Mouse (Mus musculus): Measurements from ENCODE around the gene Dner. TPM values are rescaled to one million over a fixed set of nuclear protein-coding genes. Genes with fewer than 3 reads are reported as not detected.

Dner gene
- polyA plus RNA-seq, 1 experiment from 2014 or later = 287 TPM

DNA sequence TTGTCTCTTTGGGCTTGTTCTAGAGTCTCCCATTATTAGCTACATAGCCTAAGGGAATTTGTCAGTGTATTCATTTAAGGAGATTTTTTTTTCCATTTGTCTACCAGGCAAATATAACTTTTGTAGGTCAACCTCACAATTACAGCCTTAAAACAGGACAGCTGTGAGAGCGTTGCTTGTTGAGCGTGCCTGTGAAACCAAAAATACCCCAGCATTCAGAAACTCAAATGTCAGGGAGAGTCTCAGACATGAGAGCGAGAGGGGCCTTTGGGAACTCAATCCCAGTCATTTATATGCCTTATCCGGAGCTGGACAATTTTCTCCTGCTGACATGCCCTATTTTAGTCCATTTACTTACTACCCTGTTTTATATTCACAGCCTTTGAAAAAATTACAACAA is 134.6 kb downstream of the Dner start:
- H3K9me3 ChIP-seq = no peaks in the 10 kb centered on the region
- H3K27me3 ChIP-seq = no peaks in the 10 kb centered on the region
- H3K27ac ChIP-seq = no peak overlapping the region
- no peak for ATAC-seq (ENCODE audit: low FRiP score)
- H3K4me2 ChIP-seq = no peak overlapping the region
- peaks cover 26% of the 10 kb centered on the region for H3K4me1 ChIP-seq (replicated peaks)
- 78% methylated on average over 4 of the region's 4 CpGs for WGBS
- peaks cover 2% of the 10 kb centered on the region; the same call in 1 of the 2 replicates for H3K36me3 ChIP-seq
- H3K4me3 ChIP-seq = no peak overlapping the region
- H3K9ac ChIP-seq = no peak overlapping the region

DNA sequence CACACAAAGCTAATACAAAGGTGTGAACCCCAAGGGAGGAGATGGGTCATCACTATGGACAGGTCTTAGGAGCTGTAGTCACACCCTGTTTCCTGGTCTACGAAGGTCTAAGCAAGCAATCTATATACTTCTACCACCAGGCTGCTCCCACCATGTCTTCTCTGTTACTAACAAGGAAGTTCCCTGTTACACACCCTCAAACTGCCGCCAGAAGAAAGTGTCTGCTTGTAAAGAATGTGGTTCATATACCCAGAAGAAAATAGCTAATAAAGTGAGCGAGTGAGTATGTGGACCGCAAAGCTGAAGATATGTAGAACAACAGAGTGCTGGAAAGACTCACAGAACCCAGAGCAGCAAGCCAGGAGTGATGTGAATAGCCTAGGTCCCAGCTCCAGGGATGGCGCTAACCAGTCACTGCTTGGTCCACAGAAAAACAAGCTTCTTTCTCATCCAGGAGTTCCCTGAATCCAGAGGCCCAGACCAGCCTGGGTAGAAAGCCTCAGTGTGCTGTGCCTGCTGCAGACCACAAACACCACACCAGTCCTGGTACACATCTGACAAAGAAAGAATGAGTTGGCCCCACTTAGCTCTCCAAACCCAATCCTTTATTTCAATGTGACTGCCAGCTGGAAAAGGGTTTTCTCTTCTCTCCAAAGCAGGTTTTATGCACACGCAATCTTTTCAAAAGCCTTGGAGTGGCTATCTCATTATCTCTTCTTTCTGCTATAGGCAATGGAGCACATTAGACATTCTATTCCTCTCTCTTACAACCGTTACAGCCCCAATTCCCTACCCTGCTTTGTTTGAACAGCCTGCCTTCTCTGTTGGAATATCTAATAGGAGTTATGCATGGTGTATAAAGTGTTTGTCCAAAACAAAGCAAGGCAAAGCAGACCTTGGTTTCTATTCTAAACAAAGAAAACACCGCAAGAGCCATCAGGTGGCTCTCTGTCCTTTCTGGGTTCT is 139.2 kb downstream of the Dner start:
- Histone ChIP-seq H3K9me3 (no peaks in the 10 kb centered on the region), H3K27me3 (no peaks in the 10 kb centered on the region), H3K4me1 (replicated peaks) (peaks cover 24% of the 10 kb centered on the region), H3K4me3 (no peak overlapping the region), H3K36me3 (0 out of 2 replicates have a peak, but pooled peaks cover 2% of the 10 kb centered on the region), H3K27ac (peak overlapping the region; percentile 70), H3K4me2 (no peak overlapping the region), H3K9ac (no peak overlapping the region)
- no peak for ATAC-seq (ENCODE audit: low FRiP score)
- WGBS = 69% methylated on average over 8 of the region's 8 CpGs

DNA sequence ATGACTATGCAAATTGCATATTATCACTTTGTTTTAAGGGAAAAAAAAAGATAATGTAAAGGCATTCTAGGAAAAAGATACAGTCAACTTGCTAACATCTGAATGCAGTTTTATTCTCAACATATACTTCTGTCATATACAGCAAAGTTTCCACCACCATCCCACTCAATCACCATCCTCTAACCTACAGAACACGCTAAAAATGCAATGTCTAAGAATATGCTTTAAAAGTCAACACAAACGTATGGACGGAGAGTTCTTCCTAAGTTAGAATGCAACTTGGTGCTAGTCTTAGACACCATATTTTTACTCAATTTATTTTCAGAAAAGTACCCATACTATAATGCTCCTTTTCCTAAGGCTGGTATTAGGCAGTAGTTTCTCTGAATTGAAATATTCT is 144.0 kb downstream of the Dner start:
- no peaks in the 10 kb centered on the region for H3K9me3 ChIP-seq
- 95% methylated on average over 3 of the region's 3 CpGs for WGBS
- no peak overlapping the region for H3K4me2 ChIP-seq
- 0 out of 2 replicates have a peak, but pooled peaks cover 2% of the 10 kb centered on the region for H3K36me3 ChIP-seq
- H3K4me1 ChIP-seq (replicated peaks) = 0 out of 2 replicates have a peak, but pooled peaks cover 5% of the 10 kb centered on the region
- no peak for ATAC-seq (ENCODE audit: low FRiP score)
- no peaks in the 10 kb centered on the region for H3K27me3 ChIP-seq
- no peak overlapping the region for H3K4me3 ChIP-seq
- no peak overlapping the region for H3K27ac ChIP-seq
- no peak overlapping the region for H3K9ac ChIP-seq

DNA sequence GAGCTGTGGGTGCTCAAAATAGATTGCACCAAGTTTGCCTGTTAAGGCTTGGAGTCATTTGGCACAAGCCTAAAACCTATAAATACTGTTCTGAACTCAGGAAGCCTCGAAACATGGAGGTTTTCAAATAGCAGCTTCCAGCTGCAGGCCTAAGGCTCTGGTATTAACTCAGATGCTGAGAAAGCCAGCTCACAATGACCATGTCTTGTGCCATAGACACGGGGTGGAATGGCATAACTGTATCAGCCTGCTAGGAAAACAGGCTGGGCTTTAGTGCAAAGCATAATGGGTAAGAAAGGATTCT is 146.0 kb downstream of the Dner start:
- no peak for ATAC-seq (ENCODE audit: low FRiP score)
- Histone ChIP-seq H3K4me3 (no peak overlapping the region), H3K4me1 (replicated peaks) (0 out of 2 replicates have a peak, but pooled peaks cover 3% of the 10 kb centered on the region), H3K9ac (no peak overlapping the region), H3K36me3 (0 out of 2 replicates have a peak, but pooled peaks cover 1% of the 10 kb centered on the region), H3K27me3 (no peaks in the 10 kb centered on the region), H3K9me3 (no peaks in the 10 kb centered on the region), H3K27ac (peak overlapping the region; percentile 67), H3K4me2 (no peak overlapping the region)
- WGBS = 67% methylated on average over 2 of the region's 2 CpGs

DNA sequence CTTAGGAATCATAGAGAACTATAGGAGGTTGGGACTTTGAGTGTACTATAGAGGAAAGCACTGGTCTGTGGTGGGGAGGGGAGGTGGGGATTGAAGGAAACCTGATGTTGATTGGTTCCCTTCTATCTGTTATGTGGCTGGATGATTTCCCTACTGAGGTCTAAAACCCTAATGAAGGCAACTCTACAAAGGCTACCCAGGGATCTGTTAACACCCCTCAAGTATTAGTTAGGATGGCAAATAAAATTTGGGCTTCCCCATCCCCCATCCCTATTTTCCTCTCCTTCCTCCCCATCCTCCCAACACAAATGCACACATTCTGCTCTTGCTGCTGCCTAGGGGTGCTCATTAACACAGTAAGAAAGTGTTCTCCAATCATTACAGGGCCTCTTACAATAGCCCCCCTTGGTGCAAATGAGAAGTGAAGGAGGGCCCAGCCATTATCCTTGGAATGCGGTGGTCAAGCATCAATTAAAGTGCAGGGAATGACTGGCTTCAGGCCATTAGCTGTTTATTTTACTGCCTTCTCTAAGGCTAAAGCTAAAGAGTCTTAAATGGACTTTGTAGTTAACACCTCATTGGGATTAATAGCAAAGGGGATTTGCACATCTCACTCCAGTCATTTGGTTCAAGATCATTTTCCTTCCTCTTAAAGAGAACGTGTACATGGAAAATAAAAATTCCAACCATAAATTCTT is 146.5 kb downstream of the Dner start:
- Histone ChIP-seq H3K9me3 (no peaks in the 10 kb centered on the region), H3K27ac (peak overlapping the region; percentile 67; the same call in 1 of the 2 replicates), H3K4me3 (no peak overlapping the region), H3K4me1 (replicated peaks) (0 out of 2 replicates have a peak, but pooled peaks cover 3% of the 10 kb centered on the region), H3K36me3 (no peaks in the 10 kb centered on the region), H3K27me3 (no peaks in the 10 kb centered on the region), H3K9ac (no peak overlapping the region), H3K4me2 (no peak overlapping the region)
- peak; percentile 85 for ATAC-seq (ENCODE audit: low FRiP score)
- 21% methylated on average over 2 of the region's 2 CpGs for WGBS

DNA sequence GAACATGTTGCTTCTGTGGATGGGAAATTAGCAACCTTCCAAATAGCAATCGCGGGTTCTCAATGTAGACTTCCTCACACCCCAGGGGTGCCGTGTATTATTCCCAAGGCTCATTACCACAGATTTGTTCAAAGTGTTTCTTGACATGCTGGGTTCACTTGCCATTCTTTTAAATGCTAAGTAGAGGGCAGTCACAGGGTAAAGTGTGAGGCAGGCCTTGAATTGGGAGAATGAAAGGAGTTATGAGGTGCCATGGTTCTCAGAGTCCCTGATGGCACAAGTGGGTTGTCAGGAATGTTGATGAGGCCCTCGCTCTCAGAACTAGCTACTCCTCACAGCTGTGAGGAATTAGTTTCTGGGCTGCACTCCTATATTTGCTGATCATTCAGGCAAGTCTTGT is 160.0 kb downstream of the Dner start:
- H3K27me3 ChIP-seq = no peaks in the 10 kb centered on the region
- ATAC-seq (ENCODE audit: low FRiP score) = no peak
- peaks cover 12% of the 10 kb centered on the region for H3K4me1 ChIP-seq (replicated peaks)
- H3K4me2 ChIP-seq = no peak overlapping the region
- 41% methylated on average over 4 of the region's 4 CpGs for WGBS
- no peaks in the 10 kb centered on the region for H3K9me3 ChIP-seq
- H3K36me3 ChIP-seq = peaks cover 19% of the 10 kb centered on the region
- no peak overlapping the region for H3K9ac ChIP-seq
- no peak overlapping the region for H3K4me3 ChIP-seq
- no peak overlapping the region for H3K27ac ChIP-seq

DNA sequence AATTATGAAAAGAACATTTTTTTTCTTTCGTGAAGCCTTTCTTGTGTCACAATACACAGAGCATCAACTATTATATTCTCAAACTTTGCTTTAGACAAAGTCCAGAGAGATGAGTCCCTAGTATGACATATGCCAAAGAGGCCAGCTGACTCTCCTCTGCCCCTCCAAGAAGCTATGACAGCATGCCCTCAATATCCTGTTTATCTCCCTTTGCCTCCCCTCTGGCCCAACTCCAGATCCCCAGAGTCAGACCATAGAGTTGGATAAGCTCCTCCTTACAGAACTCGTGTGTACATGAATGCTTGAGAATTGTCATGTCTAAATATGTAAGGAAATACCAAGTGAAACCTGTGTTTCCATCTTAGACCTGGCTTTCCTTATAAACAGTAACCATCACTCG is 170.5 kb downstream of the Dner start:
- H3K27me3 ChIP-seq = no peaks in the 10 kb centered on the region
- no peak overlapping the region for H3K9ac ChIP-seq
- H3K36me3 ChIP-seq = 0 out of 2 replicates have a peak, but pooled peaks cover 7% of the 10 kb centered on the region
- no peak overlapping the region for H3K4me3 ChIP-seq
- no peak overlapping the region for H3K4me2 ChIP-seq
- no peaks in the 10 kb centered on the region for H3K9me3 ChIP-seq
- H3K4me1 ChIP-seq (replicated peaks) = peaks cover 6% of the 10 kb centered on the region; the same call in 1 of the 2 replicates
- no peak overlapping the region for H3K27ac ChIP-seq
- WGBS = 90% methylated on average over 3 of the region's 3 CpGs
- ATAC-seq (ENCODE audit: low FRiP score) = no peak

DNA sequence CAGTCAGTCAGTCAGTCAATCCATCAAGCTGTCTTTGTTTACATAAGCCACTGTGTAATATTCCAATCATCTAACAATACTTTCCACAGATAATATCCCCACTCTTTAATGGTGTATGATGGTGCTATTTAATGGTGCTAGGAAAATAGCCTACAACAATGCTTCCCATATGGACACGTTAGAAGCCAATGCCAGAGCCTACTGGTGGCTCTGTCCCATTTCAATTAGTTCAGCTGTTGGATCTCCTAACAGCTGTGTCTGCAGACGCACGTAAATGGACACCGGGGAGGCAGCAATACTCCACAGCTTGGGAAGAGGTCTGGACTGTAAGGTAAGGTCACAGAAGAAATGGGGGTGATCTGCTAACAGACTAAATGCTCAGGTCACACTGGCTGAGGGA is 171.6 kb downstream of the Dner start:
- Histone ChIP-seq H3K9ac (no peak overlapping the region), H3K27me3 (no peaks in the 10 kb centered on the region), H3K36me3 (0 out of 2 replicates have a peak, but pooled peaks cover 7% of the 10 kb centered on the region), H3K4me1 (replicated peaks) (peaks cover 6% of the 10 kb centered on the region; the same call in 1 of the 2 replicates), H3K4me2 (no peak overlapping the region), H3K9me3 (no peaks in the 10 kb centered on the region), H3K27ac (no peak overlapping the region), H3K4me3 (no peak overlapping the region)
- ATAC-seq (ENCODE audit: low FRiP score) = no peak
- WGBS = 71% methylated on average over 4 of the region's 4 CpGs

DNA sequence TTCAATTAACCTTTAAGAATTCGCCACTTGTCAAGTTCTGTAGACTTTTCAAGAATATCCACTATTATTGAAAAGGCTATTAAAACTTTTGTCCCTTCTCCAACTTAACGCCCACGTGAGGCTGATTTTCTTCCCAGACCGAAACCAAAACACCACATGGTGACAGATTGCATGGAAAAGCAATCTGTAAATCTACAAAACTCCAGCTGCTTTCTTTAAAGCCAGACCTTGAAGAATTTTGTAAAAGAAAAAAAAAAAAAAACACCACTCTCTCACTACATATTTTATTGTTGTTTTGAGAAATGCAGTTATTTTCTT is 173.1 kb downstream of the Dner start:
- H3K4me2 ChIP-seq = no peak overlapping the region
- H3K9me3 ChIP-seq = no peaks in the 10 kb centered on the region
- no peak for ATAC-seq (ENCODE audit: low FRiP score)
- H3K4me1 ChIP-seq (replicated peaks) = peaks cover 15% of the 10 kb centered on the region
- no peaks in the 10 kb centered on the region for H3K27me3 ChIP-seq
- H3K9ac ChIP-seq = no peak overlapping the region
- no peak overlapping the region for H3K27ac ChIP-seq
- WGBS = 64% methylated on average over 4 of the region's 4 CpGs
- H3K36me3 ChIP-seq = 0 out of 2 replicates have a peak, but pooled peaks cover 3% of the 10 kb centered on the region
- H3K4me3 ChIP-seq = no peak overlapping the region

DNA sequence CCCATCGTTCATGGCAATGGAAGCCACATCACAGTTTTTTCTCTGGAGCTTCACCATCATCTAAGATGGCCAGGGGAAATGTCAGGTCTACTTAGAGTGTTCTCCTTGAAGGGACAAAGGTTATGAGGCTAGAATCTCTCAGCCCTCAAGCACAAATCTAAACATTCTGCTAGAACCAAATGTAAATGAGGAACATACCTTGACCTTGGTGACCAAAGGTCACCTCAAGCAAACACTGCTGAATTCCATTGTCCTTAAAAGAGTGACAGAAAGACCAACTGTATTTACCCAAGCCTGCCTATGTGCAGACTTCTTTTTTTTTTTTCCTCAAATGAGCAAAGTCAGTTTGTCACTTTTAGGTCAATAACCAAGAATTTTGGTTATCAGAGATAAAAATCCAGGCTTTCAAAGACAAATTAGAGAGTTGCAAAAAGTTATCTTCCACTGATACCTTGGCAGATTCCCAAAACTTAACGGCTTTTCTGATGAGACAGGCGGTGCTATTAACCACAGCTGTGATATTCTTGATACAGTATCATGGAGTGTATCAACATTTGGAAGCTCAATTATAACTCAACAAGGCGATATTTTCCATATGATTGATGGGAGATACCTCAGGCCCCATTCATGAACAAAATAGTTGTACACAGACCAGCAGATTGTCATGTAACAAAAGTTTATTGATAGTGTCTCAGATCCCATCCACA is 173.6 kb downstream of the Dner start:
- Histone ChIP-seq H3K4me2 (no peak overlapping the region), H3K27ac (no peak overlapping the region), H3K27me3 (no peaks in the 10 kb centered on the region), H3K36me3 (0 out of 2 replicates have a peak, but pooled peaks cover 3% of the 10 kb centered on the region), H3K9ac (no peak overlapping the region), H3K9me3 (no peaks in the 10 kb centered on the region), H3K4me3 (no peak overlapping the region), H3K4me1 (replicated peaks) (peaks cover 15% of the 10 kb centered on the region)
- 78% methylated on average over 4 of the region's 4 CpGs for WGBS
- ATAC-seq (ENCODE audit: low FRiP score) = no peak

DNA sequence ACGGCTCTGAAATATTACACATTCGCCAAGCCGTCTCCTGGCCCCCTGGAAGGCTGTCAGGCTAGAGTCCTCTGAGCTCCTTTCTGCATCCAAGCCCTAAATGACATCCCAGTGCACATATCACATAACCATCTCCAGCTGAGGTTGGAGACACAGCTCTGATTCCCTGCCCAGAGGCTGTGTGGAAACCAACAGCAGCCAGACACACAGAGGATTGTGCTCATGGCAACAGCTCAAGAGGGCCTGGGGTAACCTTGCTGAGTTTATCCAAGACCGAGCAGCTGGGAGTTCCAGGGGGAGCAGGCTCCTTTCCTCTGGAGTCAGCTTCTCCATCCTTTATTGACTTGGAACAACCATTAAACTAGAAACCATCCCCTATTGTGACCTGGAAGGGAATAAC is 177.7 kb downstream of the Dner start:
- Histone ChIP-seq H3K9ac (no peak overlapping the region), H3K27me3 (no peaks in the 10 kb centered on the region), H3K4me3 (no peak overlapping the region), H3K4me2 (no peak overlapping the region), H3K27ac (peak overlapping the region; percentile 62), H3K9me3 (no peaks in the 10 kb centered on the region), H3K36me3 (no peaks in the 10 kb centered on the region), H3K4me1 (replicated peaks) (peaks cover 9% of the 10 kb centered on the region)
- WGBS = 58% methylated on average over 4 of the region's 4 CpGs
- peak; percentile 44; the same call in 1 of the 2 replicates for ATAC-seq (ENCODE audit: low FRiP score)

DNA sequence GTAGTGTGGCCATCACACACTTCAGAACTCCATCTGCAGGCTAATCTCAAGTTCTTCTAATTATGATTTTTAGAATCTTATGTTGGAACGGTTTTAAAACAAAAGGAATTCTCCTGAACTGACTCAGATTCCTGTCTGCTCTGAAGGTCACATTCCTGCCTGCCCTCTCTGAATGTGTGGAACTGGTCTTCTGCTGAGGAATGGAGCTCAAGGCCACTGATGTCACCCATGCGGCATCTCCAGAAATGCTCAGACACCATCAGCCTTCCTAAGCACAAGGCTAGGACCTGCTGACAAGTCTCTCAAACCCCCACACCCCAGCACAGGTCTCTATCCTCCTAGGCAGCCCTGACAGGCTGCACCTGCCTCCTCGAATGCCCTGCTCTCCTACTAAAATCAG is 182.8 kb downstream of the Dner start:
- no peak overlapping the region for H3K4me3 ChIP-seq
- H3K9me3 ChIP-seq = no peaks in the 10 kb centered on the region
- no peaks in the 10 kb centered on the region for H3K36me3 ChIP-seq
- no peak overlapping the region for H3K27ac ChIP-seq
- no peaks in the 10 kb centered on the region for H3K27me3 ChIP-seq
- H3K4me1 ChIP-seq (replicated peaks) = peaks cover 1% of the 10 kb centered on the region; the same call in 1 of the 2 replicates
- no peak overlapping the region for H3K4me2 ChIP-seq
- no peak for ATAC-seq (ENCODE audit: low FRiP score)
- 64% methylated on average over 3 of the region's 3 CpGs for WGBS
- no peak overlapping the region for H3K9ac ChIP-seq
